Mouse (Mus musculus) gastrocnemius, adult 18-20 months (tissue): ENCODE measurements around the gene Gata5. TPM values are rescaled to one million over a fixed set of nuclear protein-coding genes. Genes with fewer than 3 reads are reported as not detected.

Experiments used
- total RNA-seq, 2 experiments: library from RNA; stranded (reverse); gene quantifications; 2 replicates each; pipeline ENCODE4 v1.2.3; 2021

Gata5 gene
- total RNA-seq, 2 experiments from 2014 or later = not detected

Other genes starting within 250 kb of the Gata5 start
- not detected for gene Hrh3, start 230.2 kb downstream of the Gata5 start, total RNA-seq
- gene Osbpl2, start 215.4 kb downstream of the Gata5 start, total RNA-seq = 10 to 100 TPM; 16.9 to 18.8 TPM
- gene Adrm1, start 163.2 kb downstream of the Gata5 start, total RNA-seq = 100 to 1,000 TPM; 114 to 119 TPM
- gene Lama5, start 108.8 kb downstream of the Gata5 start, total RNA-seq = 10 to 100 TPM in 1 of 2 experiments, 1 to 10 TPM in 1; 9.6 to 10.6 TPM
- 100 to 1,000 TPM; 355 to 460 TPM for gene Rps21, start 77.3 kb downstream of the Gata5 start, total RNA-seq
- 1 to 10 TPM; 8.2 to 9.1 TPM for gene Cables2, start 61.2 kb downstream of the Gata5 start, total RNA-seq
- gene Rbbp8nl, start 44.8 kb downstream of the Gata5 start, total RNA-seq = not detected
- gene Slco4a1, start 121.5 kb upstream of the Gata5 start, total RNA-seq = not detected
- gene Ntsr1, start 165.3 kb upstream of the Gata5 start, total RNA-seq = not detected
- 1 to 10 TPM; 4.4 to 4.5 TPM for gene Mrgbp, start 246.6 kb upstream of the Gata5 start, total RNA-seq